Mouse (Mus musculus): ENCODE measurements around the gene Ppfibp2.

The Ppfibp2 gene

DNA sequence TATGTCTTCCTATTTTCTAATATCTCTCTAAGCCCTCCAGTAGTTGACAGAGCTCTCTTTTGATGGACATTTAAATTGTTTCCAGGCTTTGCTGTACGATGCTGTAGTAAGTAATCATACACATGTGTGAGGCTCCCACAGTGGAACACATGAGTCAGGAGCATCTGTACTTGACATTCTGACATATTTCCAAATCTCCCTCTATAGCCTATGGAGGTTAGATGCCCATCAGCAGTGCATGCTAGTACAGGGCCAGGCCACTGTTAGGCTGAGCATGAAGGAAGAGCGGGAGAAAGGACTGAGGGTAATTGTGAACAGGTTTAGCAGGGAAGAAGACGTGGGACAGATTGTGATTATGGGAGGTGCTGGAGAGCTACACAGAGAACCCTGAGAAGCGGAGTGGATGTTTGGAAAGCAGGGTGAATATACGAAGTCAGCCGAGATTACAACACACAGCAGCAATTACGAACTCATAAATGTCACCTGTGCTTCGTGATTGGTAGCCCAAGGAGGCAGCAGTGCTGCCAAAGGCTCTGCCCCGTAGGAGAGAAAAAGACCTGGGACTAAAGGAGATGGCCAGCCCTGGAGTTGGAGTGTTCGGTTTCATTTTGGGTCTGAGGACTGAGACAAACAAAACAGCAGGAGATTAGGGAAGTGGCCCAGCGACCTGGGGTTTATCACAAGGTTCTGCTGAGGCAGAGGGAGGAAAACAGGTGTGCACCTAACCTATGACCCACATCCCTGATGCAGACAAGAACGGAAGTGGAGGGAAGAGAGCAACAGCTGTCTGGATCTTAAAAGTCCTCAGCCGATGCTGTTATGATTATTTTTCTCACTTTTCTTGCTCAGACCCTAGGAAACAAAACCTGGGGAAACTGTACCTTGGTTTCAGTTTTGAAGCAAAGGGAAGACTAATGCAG is 107.7 kb downstream of the Ppfibp2 start:
- DNase-seq (ENCODE audit: low read depth), result no peak

DNA sequence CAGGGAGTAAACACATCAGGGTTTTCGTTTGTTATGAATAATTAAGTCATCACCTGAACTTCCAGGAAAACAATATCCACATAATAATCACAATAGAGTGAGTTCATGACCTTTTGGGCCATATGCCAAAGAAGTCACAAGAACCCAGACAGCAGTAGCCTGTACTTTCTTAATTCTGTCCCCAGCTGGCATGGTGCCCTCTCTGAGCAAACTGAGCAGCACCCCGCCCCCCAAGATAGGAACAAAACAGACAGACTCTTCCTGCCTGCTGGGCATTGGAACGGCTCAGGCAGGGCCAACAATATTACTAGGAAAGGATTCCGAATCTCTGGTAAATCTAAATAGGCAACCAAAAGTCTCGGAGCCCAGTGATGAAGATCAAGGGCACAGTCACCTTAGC is 110.9 kb downstream of the Ppfibp2 start:
- no peak for DNase-seq (ENCODE audit: low read depth)

DNA sequence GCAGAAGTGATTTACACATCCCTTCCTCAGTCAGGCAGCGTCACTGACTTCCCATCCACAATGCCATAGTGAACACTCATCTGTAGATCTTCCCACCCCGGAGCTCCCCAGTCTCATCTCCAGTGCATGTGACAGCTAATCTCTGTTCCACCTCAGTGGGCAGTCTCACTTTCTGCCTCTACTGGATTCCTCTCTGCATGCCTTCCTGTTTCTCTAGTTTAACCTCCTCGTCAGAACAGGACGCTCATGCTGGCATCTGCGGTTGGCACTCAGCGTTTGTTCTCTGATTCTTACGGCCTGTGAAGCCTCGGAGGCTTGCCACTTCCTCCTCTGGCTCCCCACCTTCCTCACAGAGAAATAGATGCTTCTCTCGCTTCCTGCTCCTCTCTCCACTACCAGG is 112.6 kb downstream of the Ppfibp2 start:
- DNase-seq (ENCODE audit: low read depth), result no peak

DNA sequence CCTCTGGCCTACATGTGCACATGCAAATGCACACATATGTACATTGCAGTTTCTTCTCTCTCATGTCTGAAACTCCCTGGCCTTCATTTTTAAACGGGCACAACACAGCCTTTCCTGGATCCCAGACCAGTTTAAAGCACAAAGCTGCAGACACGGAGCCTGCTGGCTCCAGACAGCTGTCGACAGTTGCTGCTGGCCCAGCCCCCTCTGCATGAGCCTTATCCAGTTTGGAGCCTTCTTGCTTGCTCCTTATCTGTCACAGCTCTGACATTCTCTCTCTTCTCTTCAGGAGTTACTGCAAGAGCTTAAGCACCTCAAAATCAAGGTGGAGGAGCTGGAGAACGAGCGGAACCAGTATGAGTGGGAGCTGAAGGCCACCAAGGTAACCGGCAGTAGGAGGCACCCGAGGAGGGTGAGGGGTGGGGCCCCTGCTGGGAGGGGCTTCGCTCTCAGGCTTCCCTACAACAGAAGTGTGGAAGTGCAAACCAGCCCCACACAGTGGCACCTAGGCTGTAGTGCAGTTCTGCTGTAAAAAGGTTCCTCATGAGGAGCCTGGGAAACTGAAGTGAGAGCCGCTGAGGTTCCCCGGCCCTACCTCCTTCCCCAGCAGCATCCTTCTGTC is 113.6 kb downstream of the Ppfibp2 start:
- no peak for DNase-seq (ENCODE audit: low read depth)

DNA sequence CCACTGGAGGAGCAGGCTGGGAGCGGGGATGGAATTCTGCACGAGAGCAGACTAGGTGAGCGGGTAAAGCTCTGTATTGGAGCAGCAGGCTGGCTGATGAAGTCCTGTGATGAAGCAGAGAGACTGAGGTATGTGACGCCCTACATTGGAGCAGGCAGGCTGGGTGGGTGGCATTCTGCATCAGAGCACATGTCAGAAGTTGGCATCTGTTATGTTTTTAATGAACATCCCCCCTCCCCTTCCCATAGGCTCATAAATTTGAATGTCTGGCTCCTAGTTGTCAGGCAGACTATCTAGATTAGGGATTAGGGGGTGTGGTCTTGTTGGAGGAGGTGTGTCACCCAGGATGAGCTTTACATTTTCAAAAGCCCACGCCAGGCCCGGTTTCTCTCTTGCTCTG is 117.7 kb downstream of the Ppfibp2 start:
- DNase-seq (ENCODE audit: low read depth), result no peak

DNA sequence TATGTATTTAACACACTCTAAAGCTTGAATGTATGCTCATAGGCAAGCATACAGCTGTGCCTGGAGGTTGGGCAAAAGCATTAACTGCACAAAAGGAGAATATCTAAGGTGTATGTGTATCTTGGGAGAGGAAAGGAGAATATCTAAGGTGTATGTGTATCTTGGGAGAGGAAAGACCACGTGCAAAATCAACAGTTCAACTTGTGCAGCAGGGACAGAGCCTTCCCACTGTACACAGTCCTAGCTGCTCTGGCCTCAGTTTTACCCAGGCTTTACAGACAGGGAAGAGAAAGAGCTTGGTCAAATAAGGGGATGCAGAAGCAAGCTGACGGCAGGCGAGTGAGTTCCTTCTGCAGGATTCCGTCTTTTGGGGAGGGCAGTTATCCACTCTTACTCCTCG is 119.1 kb downstream of the Ppfibp2 start:
- DNase-seq (ENCODE audit: low read depth), result no peak

DNA sequence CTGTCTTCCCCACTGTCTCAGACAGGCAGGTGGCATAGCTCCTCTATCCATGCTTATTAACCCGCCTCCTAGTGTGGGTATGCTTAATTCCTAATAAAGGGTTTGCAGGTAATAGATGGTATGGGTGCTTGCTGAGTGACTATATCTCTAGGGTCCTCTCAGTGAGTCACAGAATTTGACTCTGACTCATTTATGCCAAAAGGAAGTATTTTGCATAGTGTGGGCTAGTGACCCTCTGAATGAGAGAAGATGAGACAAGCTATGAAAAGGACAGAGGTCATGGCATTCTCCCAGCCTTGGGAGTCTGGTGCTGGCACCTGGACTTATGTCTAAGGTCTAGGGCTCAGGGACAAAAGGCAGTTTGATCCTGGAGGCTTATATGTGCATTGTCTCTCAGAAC is 125.8 kb downstream of the Ppfibp2 start:
- no peak for DNase-seq (ENCODE audit: low read depth)

DNA sequence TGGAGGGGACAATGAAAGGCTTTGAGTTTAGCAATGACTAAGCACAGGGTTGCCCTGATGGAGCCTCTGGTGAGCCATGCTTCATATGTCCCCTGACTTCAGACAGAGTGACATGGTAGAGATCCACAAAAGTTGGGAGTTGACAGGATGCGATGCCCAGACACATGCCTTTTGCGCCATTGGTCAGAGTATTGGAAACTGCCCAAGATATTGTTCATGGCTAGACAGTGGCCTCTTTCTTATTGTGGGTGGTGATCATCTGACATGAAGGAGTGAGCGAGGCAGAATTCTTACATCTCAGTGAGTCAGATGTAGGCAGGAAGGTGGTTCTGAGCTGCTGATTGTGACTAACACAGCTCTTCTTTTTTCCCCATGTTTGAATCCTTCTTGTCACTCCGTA is 127.5 kb downstream of the Ppfibp2 start:
- no peak for DNase-seq (ENCODE audit: low read depth)

DNA sequence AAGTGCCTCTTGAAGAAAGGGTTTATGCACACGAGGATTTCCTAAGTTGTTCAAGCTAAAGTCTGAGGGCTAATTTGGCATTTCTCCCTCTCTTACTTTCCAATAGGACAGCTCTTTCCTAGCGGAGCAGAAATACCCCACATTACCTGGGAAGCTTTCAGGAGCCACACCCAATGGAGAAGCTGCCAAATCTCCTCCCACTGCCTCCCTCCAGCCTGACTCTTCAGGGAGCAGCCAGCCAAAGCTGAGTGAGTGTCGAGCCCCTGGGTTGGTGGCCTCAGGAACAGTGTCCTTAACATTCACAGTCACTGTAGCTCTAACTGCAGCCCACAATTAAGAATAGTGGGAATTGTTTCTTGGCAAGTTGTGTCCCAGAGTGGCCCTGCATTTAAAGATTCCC is 132.5 kb downstream of the Ppfibp2 start:
- no peak for DNase-seq (ENCODE audit: low read depth)

DNA sequence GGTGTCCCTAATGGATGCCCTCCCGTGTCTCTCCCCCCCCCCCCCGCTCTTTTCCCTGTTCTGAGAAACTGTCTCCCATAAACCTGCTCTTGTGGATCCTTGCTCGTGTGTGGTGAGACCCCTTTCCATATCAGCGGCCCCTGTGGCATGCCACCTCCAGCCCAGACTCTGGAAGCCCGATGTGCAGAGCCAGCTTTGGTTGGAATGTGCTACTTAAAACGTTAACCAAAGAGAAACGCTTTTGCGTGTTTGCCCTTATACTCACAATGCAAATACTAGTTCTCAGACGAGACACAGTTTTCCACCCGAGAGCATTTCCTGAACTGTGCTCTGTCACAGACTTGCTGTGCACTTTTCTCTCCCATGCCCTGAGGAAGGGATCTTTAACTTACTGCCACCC is 135.6 kb downstream of the Ppfibp2 start:
- no peak for DNase-seq (ENCODE audit: low read depth)

DNA sequence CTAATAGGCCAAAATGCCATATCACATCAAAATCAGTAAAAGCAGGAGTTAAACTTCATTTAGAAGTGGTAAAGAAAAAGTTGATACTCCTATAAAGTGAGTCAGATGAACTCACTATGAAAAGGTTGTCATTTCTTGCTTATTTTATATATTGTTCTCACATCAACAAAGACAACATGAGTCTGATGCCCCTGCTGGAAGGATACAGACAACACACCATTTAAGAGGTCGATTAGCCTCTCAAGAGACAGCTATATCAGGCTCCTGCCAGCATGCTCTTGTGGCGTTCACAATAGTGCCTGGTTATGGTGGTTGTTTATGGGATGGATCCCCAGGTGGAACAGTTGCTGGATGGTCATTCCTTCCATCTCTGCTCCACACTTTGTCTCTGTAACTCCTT is 138.2 kb downstream of the Ppfibp2 start:
- DNase-seq (ENCODE audit: low read depth), result no peak

DNA sequence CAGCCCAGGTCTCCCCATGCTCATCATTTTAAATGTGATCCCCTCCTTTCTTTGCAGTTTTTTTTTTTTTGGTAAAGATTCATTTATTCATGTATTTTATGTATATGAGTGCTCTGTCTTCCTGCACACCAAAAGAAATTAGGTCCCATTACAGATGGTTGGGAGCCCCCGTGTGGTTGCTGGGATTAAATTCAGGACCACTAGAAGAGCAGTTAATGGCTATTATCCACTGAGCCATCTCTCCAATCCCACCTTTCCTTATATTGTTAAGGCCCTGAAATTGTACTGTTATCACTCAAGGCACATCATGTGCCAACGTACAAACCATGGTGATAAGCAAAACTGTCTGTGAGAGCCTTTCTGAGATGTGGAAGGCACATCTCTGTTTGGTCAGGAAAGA is 143.7 kb downstream of the Ppfibp2 start:
- DNase-seq (ENCODE audit: low read depth), result no peak

DNA sequence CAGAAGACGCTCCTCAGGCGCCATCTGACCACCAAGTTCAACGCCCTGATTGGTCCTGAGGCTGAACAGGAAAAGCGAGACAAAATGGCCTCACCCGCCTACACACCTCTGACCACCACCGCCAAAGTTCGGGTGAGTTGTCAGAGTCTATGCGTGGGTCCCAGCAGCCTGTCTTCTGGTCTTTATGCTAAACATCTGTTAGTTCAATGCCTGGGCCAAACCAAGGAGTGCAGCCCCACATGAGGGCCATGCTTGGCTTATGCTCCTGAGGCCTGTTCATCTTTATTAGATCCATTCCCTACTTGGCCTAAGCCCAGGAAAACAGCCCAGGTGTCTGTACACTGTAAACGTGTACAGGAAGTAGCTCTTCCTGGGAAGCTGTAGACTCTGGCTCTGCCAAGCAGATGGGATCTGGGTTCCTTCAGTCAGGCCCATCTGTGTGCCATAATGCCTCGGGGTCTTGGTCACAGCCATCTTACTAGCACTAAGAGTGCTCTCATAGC is 148.0 kb downstream of the Ppfibp2 start:
- no peak for DNase-seq (ENCODE audit: low read depth)

DNA sequence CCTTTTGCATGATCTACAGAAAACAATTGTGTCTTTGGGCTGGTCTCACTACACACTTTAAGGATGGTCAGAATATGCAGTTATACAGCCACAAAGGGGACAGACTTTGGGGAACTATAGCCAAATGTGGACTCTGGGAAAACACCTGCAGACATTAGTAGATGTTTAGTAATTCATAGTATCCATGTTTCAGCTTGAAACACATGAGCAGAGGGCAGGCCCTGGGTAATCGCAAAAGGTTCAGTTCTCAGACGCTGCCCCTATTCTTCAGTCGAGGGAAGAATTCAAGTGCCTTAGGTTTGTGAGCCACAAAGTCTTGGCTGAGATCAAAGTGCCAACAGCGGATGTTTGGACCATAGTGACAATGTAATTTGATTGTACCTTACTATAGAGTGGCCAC is 149.4 kb downstream of the Ppfibp2 start:
- DNase-seq (ENCODE audit: low read depth), result no peak

DNA sequence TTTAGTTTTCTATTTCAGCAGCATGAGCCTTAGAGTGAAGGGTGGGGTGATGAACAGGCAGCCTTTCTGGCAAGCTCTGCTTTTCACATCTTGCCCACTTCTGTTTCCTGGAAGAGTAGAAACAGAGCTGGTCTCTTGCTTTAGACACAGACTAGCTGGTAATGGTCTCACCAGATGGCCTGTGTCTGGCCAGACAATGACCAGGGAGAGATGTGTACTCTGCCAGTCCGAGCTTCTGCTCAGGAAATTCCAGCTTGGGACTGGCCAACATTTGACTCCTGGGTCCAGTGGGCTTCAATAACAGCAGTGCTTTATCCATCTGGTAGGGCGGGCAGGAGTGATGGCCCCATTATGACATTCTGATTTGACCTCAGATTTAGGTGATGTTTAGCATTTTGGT is 150.1 kb downstream of the Ppfibp2 start:
- DNase-seq (ENCODE audit: low read depth), result no peak

DNA sequence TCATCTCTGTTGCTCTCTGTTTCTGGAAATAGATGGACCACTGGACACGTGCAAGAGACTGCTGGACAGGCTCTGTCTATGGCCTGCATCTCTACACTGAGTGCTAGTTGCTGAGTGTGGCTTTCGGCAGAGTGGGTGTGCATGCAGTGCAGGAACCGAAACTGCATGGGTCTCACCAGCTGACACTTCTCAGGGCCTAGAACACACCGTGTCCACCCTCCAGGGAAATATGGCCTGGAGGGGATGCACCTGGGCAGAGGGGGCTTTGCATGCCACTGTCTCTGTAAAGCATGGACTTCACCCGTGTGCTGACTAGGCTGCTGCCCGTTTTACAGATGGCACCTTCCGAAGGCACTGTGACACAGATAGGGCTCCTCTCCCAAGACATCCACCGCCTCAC is 151.0 kb downstream of the Ppfibp2 start:
- no peak for DNase-seq (ENCODE audit: low read depth)

DNA sequence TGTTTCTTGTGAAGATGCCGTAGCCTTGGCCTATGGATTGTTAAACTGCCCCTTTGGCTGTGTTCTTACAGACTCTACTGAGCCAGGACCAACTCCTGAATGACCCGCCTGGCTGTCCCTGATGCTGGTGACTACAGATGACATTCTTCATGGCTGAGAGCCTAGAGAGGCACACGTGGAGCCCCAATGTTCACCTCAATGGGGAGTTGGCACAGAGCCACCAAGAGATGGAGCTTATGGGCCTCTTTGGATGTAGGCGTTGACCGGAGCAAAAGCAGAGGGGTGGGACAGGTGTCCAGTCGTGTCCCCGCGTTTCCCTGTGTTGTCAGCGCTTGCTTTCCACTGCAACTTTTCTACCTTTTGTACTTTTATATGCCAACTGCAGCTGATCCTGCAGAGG is 152.5 kb downstream of the Ppfibp2 start:
- DNase-seq (ENCODE audit: low read depth), result no peak

DNA sequence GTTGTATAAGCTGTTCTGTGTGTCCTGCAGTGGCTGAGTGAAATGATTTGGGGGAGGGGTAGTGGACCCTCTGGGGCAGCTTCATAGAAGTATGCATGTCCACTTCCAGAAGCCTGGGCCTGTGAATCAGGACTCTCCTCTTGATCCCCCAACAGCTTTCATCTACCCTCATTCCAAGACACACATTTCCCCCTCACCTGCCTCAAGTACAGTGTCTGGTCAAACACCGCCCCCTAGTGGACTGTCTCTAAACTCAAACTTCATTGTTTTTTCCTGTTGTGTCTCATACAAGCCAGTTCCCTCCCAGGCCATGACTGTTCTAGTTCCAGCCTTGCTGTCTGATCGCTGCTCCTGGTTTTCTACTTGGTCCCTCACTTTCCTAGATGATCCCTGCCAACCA is 152.9 kb downstream of the Ppfibp2 start:
- no peak for DNase-seq (ENCODE audit: low read depth)

DNA sequence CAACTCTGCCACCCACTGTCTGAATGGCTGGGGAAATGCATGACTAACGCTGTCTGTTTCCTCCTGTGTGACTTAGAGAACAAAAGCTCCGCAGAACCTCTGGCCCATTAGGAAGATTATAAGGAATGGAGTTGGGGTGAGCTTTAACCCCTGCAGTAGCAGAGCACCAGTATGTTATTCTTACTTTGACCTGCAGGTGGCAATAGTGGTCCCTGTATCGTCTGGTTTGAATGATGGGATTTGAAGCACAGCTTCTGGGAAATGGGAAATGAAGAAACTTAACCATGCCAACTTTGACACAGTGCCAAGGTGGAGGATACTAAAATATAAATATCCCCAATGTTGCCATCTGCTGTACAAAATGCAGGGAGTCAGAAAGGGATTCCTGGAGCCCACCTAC is 154.3 kb downstream of the Ppfibp2 start:
- no peak for DNase-seq (ENCODE audit: low read depth)

DNA sequence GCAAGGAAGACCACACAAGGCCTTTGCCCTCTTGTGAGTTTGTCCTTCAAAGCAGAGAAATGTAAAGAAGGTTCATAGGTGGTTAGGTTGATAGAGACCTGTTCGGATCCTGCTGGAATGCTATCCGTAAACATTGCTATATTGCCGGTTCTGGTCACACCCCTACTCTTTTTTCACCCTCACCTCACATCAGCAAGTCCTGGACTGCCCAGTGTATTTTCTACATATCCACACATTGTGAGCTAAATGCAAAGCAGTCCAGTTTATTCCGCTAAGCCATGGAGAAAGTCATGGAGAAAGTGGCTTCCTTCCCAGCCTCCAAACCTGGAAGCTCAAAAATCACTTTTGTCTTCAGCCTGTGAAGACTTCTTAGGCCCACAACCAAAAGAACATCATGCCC is 154.7 kb downstream of the Ppfibp2 start:
- no peak for DNase-seq (ENCODE audit: low read depth)

DNA sequence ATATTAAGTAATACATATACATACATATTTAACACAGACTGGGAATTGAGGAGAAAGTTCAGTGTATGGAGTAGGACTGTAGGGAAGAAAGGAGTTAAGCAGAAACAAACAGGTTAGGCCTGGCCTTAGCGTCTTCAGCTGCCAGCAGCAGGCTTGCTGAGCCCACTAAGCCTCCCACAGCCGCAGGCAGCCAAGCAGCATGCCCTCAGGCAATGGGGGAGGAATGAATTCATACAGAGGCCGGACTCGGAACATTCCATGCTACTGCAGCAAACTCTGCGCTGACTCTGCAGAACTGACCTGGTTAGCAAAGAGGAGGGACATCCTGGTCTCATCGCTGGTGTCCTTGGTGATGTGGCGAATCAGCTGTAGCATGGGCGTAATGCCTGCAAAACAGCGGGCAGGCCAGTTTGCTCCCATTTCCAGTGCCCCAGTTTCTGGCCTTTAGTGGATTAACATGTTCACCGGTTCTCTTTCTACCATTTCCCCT is 157.1 kb downstream of the Ppfibp2 start:
- DNase-seq (ENCODE audit: low read depth), result no peak

DNA sequence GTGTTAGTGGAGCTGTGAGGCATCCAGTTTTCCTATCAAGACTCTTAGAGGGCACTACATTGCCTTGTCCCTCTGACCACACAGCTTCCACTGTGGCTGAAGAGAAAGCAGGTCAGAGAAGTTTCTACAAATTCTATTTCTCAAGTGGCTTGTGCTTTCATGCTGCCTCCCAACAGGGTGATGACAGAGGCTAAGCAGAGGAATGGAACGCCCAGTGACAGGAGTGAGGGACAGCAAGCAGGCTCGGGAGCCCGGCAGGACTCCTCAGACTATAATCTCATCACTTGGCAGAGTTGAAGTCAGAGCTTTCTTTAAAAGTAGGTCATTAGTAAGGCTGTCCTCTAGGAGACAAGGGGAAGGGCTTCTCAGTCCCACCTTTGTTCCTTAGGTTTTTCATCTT is 160.9 kb downstream of the Ppfibp2 start:
- DNase-seq (ENCODE audit: low read depth), result no peak

DNA sequence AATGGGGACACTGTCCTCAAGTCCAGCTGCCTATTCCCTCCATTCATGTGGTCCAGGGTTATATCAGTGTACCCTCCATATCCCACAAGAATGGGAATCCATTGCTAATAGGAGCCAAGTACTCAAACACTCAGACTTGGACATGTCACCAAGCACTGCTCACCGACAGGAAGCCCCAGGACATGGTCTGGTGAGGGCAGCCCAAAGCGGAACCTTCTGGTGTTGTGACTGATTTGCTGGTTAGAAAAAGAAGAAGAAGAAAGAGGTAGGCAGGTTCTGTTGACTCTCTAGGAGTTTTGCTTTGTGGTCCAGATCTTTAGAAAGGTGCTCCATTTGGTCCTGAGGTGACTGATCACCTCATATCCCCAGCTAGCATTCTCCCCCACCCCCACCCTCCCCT is 161.7 kb downstream of the Ppfibp2 start:
- DNase-seq (ENCODE audit: low read depth), result no peak
